Mouse (Mus musculus): ENCODE measurements around the gene C2cd5. TPM values are rescaled to one million over a fixed set of nuclear protein-coding genes. Genes with fewer than 3 reads are reported as not detected.

The C2cd5 gene
- 10 to 100 TPM; 69.4 to 77.0 TPM for total RNA-seq (2023)

GRCm38 (mm10) chr6:143099681-143100382 lies at the start of gene C2cd5:
Gene C2cd5 (minus strand): TSS chr6:143100141.

GRCm38 (mm10) chr6:142964076-142964530 lies 135.8 kb downstream of the C2cd5 start, which contains the start of gene St8sia1:
Gene St8sia1 (minus strand): TSS chr6:142964452.

Other genes starting within 250 kb of the C2cd5 start
- 10 to 100 TPM; 22.1 to 28.5 TPM for gene St8sia1, start 135.7 kb downstream of the C2cd5 start, total RNA-seq (2023)
- 10 to 100 TPM; 28.4 to 30.4 TPM for gene Etnk1, start 67.1 kb upstream of the C2cd5 start, total RNA-seq (2023)

Measured in neutrophil, adult 59 days (primary cell).